9 mouse cellular contexts compared by ENCODE assay signal in the genomic region with DNA sequence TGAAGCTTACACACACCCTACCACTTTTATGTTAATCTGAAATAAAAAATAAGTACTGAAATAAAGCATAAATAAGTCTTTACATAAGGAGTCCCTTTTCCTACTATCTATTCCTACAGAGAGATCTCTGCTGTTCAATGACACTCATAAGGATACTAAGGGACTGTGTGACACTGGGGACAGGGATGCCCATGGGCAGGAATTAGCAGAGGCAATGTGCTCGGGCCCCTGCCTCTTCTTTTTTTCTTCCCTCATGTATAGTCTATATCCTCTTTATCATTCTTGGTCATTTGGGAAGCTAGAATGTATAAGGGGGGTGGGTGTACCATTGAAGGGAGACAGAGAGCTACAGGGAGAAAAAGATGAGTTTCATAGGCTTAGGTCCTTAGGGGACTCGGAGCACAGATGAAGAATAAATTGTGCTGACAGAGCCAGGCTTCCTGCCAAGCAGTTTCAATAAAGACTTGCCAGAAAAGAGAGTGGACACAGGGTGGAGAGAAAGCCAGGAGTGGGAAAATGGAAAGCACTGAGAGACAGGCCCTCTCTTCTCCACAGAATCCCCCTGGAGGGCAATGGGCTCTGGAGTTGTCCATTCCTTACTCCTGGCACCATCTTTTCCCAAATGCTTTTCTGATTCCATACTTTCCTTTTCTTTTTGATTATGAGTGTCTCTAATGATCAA.
DNase-seq lines count a peak whose midpoint lies in the region; ATAC-seq and TF ChIP-seq lines count a peak whose summit lies in the region.
"Had no signal": no experiment of that assay in that cellular context is flagged by ENCODE, and none has a peak within 500 bp of the region (broad histone marks: within the 10 kb centered on the region; RNA-seq: fewer than 3 reads in every experiment).

No protein-coding gene starts in this region.

- H3K4me2 ChIP-seq in intestine, embryonic 15.5 days (replicated peaks) = no peak overlapping the region
- H3K4me2 ChIP-seq in intestine, postnatal 0 days (replicated peaks; ENCODE audit: low read depth) = no peak overlapping the region

- H3K4me3 ChIP-seq in intestine, embryonic 15.5 days (replicated peaks) = no peak overlapping the region
- H3K4me3 ChIP-seq in intestine, postnatal 0 days (ENCODE audit: low read depth, low read length) = no peak overlapping the region

- no peak overlapping the region for H3K9ac ChIP-seq in intestine, embryonic 15.5 days
- no peak overlapping the region for H3K9ac ChIP-seq in intestine, postnatal 0 days (ENCODE audit: low read depth, low read length)

- ATAC-seq in intestine, embryonic 15.5 days = peak; percentile 56; the same call in 1 of the 2 replicates
- no peak for ATAC-seq in intestine, postnatal 0 days
- ATAC-seq: Patski had no signal

- H3K4me1 ChIP-seq in intestine, embryonic 15.5 days (replicated peaks) = no peaks in the 10 kb centered on the region
- H3K4me1 ChIP-seq in intestine, postnatal 0 days (replicated peaks; ENCODE audit: control insufficient read depth, insufficient read depth, low read length) = no peaks in the 10 kb centered on the region

- peak; percentile 5 for DNase-seq in adrenal gland, postnatal 10 days
- DNase-seq in adrenal gland, adult 8-10 months = no peak
- DNase-seq in urinary bladder, postnatal 14 days (ENCODE audit: low spot score) = peak; percentile 3
- no peak for DNase-seq in urinary bladder, adult 18-20 months (ENCODE audit: low spot score in 2 of 2)
- DNase-seq in skeletal muscle tissue, adult 2 months (ENCODE audit: low read depth, low spot score) = peak; percentile 0
- no peak for DNase-seq in layer of hippocampus, postnatal 36 days

- H3K36me3 ChIP-seq in intestine, embryonic 15.5 days = no peaks in the 10 kb centered on the region
- H3K36me3 ChIP-seq in intestine, postnatal 0 days (ENCODE audit: control insufficient read depth, insufficient read depth) = no peaks in the 10 kb centered on the region

- no peak for TF ChIP-seq CTCF in intestine, postnatal 0 days (IDR thresholded peaks at IDR 0.05; ENCODE audit: low read depth)

- whole genome bisulfite sequencing in intestine, embryonic 15.5 days = 59% methylated on average over 2 of the region's 2 CpGs
- 56% methylated on average over 2 of the region's 2 CpGs for WGBS in intestine, postnatal 0 days

- H3K9me3 ChIP-seq in intestine, embryonic 15.5 days = no peaks in the 10 kb centered on the region
- no peaks in the 10 kb centered on the region for H3K9me3 ChIP-seq in intestine, postnatal 0 days (ENCODE audit: control insufficient read depth)

- no peaks in the 10 kb centered on the region for H3K27me3 ChIP-seq in intestine, embryonic 15.5 days (replicated peaks)
- H3K27me3 ChIP-seq in intestine, postnatal 0 days (replicated peaks; ENCODE audit: control insufficient read depth, insufficient read depth, low read length) = no peaks in the 10 kb centered on the region

- no peak overlapping the region for H3K27ac ChIP-seq in intestine, embryonic 15.5 days
- no peak overlapping the region for H3K27ac ChIP-seq in intestine, postnatal 0 days (ENCODE audit: low read depth, low read length)

Comparison
In these comparisons a context has a peak if more than half of its experiments do, and no peak if none do; other contexts are left out.
1. DNase-seq: peak in adrenal gland, postnatal 10 days (single experiment), urinary bladder, postnatal 14 days (single experiment) and skeletal muscle tissue, adult 2 months (single experiment); none in adrenal gland, adult 8-10 months (single experiment), urinary bladder, adult 18-20 months (0 of 2) and layer of hippocampus, postnatal 36 days (0 of 2).